Mouse (Mus musculus) brain, embryonic 18.5 days (tissue): ENCODE results near the gene Trim50.

ENCODE experiments used
- DNase-seq: peaks from one replicate; pipeline ENCODE4 v3.0.0-alpha.2; 2012; ENCODE audit warnings: low read depth, low spot score

The Trim50 gene

DNA sequence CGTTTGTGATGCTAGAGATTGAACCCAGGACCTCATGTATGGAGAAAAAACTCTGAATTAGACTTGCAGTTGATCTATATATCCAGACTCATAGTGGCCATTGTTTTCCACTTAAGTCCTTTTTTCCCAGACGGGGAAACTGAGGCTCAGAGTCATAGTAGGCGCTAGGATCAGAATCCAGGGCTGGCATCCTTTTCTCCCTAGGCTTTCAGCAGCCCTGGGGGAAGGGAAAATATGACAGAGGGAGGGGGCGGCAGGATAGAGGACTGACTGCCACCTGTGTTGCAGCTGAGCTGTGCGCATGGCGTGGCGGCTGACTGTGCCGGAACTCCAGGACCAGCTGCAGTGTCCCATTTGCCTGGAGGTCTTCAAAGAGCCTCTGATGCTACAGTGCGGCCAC, at the start of gene Trim50:
Gene Trim50 (plus strand): TSS at position 301 of the 400 bp plus-strand sequence.
- DNase-seq, result no peak

DNA sequence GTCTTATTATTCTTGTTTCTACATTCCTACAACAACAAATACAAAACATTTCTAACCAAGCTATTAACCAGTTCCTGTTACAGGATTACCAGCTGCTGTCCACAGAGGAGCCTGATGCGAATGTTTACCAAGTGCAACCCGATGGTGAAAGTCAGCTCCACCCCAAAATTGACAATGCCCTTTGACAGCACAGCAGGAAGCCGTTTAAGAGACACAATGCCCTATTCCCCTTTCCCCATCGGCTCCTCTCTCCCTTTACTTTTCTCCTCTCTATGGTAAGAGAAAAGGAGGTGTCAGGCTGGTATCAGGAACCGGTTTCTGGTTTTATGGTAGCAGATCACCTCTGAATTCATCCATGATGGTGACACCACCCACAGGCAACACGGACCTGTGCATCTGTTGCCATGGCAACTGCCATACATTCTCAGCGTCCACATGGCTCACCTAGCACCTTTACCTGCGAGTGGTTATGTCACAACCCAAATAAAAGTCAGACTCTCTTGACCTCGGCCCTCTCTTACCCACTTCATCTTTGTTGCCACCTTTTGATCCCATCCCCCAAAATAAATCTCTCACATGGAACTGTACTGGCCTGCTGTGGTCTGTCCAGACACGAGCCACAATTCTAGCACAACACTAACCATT, 46.7 kb upstream of the Trim50 start:
- no peak for DNase-seq

GRCm38 (mm10) chr5:135316177-135316576, 36.9 kb upstream of the Trim50 start:
- no peak for DNase-seq

DNA sequence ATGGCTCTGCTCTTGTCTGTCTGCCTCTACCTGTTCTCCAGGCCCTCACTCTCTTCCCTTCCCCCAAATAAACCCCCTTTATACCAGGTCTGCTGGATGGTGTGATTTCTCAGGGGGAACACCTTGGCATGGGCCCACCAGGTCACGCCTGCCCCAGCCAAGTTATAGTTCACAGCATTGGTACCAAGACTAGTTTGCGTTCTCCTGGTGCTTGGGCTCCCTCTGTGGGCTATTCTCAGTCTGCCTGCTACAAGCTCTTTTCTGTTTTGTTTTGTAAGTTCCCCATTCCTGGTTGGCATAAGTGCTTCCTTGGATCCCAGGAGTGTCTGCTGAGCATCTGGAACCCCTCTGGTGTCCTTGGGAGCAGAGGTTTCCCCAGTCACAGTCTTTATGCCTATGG, 33.2 kb upstream of the Trim50 start:
- DNase-seq, result no peak

- DNase-seq, result no peak
Observed at GRCm38 (mm10) chr5:135322197-135322596, 30.9 kb upstream of the Trim50 start.

- peak; percentile 4 for DNase-seq
Observed at GRCm38 (mm10) chr5:135326121-135326659, 26.9 kb upstream of the Trim50 start.

GRCm38 (mm10) chr5:135329471-135329870, 23.6 kb upstream of the Trim50 start:
- no peak for DNase-seq

- no peak for DNase-seq
Observed at GRCm38 (mm10) chr5:135330201-135330600, 22.9 kb upstream of the Trim50 start.

DNA sequence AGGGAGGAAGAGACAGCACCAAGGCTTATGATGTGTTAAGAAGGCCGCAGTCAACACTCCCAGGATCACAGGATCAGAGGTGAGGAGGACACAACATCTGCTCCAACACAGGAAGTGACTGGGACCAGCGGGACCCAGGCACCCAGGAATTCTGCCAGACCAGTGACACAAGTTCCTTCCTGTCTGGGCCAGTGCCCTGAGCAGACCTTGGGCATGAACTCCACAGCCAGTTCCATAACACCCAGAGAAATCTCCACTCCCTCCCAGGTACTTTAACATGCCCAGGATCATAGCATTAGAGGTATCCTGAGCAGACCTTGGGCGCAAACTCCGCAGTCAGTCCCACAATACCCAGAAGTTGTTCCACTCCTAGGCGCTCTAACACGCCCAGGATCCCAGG, 21.9 kb upstream of the Trim50 start:
- no peak for DNase-seq

- DNase-seq, result no peak
Observed at GRCm38 (mm10) chr5:135337575-135337974, 15.5 kb upstream of the Trim50 start.

DNA sequence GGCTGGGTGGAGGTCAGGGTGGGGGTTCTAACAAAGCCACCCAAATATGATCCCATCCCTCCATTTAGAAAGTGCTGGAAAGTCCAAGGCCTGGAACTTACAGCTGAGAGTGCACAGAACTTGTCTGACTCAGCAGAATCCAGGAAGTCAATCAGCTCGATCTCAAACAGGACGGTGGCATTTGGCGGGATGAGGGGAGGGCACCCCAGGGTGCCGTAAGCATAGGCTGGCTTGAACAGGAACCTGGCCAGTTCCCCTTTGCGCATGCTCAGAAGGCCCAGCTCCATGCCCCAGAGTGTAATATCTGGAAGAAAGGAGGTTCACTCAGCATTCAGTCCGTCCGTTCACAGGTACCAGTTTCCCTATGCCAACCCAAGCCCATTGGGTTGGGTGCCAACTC, 7.1 kb upstream of the Trim50 start:
- DNase-seq, result no peak

GRCm38 (mm10) chr5:135346430-135346829, 6.7 kb upstream of the Trim50 start:
- DNase-seq, result no peak

DNA sequence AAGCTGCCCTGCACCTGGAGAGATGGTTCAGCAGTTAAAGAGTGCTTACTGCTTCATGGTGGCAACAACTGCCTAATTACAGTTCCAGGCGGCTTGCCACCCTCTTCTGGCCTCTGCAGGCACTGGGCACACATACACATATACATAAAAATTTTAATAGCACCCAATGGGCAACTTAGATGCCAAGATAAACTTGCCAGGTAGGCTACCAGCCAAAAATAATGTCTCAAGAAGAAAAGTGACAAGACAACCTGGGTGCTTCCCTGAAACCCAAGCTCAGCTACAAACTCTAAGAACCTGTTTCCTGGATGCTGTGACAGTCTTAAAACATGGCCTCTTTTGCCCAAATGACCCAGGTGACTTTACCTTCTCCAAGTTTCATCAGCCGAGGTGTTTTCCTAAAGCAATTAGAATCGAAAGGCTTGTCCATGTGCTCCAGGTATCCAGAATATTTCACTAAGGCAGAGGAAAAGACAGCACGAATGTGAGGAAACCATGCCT, 5.5 kb upstream of the Trim50 start:
- DNase-seq, result no peak

DNA sequence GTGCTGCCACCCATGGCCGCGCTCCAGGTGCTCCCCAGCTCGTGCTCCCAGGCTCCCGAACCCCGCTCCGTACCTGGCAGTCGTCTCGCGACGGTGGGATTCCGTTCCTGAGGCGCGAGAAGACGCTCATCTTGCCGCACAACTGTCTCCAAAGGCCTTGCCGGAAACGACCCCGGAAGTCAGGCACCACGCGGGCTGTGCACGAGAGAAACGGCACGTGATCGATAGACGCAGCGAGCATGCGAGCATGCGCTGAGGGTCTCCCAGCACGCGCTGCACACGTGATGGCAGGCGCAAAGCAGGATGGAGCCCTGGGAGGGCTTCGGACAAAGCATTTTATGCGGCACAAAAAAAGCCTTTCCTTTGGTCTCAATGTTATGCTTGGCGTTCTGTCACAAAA, 3.2 kb upstream of the Trim50 start, which contains the start of gene Fkbp6:
Gene Fkbp6 (minus strand): TSS at position 183 of the 400 bp plus-strand sequence.
- no peak for DNase-seq

GRCm38 (mm10) chr5:135351606-135352005, 1.5 kb upstream of the Trim50 start:
- DNase-seq, result no peak

GRCm38 (mm10) chr5:135353564-135353963, 469 bp downstream of the Trim50 start:
- no peak for DNase-seq

GRCm38 (mm10) chr5:135356090-135356489, 3.0 kb downstream of the Trim50 start:
- no peak for DNase-seq

DNA sequence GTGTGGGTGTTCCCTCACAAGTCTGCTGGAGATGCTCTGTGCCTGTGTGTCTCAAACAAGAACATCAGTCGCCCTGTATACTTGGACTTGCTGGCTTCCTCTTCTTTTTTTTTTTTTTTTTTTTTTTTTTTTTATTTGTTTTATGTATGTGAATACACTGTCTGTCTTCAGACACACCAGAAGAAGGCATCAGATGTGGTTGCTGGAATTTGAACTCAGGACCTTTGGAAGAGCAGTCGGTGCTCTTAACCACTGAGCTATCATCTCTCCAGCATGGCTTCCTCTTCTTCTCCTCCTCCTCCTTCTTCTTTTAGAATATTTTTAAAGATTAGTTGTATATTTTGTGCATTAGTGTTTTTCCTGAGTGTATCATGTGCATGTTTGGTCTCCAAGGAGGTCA, 4.5 kb downstream of the Trim50 start:
- no peak for DNase-seq

- DNase-seq, result no peak
Observed at GRCm38 (mm10) chr5:135359772-135360171, 6.7 kb downstream of the Trim50 start.

DNA sequence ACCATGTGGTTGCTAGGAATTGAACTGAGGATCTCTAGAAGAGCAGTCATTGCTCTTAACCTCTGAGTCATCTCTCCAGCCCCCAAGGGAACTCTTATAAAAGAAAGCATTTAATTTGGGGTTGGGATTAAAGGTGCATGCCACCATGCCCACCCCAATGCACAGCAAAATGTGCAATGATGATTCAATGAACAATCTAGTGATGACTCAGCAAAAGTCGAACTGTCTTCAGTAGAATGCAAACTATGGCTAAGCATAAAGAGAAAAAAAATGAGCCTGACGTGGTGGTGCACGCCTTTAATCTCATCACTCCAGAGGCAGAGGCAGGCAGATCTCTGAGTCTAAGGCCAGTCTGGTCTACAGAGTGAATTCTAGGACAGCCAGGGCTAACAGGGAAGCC, 9.5 kb downstream of the Trim50 start:
- DNase-seq, result no peak

- no peak for DNase-seq
Observed at GRCm38 (mm10) chr5:135363540-135363939, 10.4 kb downstream of the Trim50 start.

DNA sequence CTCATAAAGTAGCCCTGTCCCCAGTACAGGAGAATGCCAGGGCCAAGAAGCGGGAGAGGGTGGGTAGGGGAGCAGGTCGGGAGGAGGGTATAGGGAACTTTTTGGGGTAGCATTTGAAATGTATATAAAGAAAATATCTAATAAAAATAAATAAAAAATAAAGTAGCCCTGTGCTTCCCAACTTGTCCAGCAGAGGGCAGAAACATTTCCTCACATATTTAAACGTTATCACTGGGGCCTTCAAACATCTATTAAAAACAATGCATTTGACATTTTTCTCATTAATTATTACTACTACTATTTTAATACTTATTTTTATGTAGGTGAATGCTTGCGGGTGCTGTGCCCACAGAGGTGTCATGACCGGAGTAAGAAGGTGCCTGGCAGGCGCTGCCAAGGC, 14.7 kb downstream of the Trim50 start:
- no peak for DNase-seq

GRCm38 (mm10) chr5:135368312-135368711, 15.2 kb downstream of the Trim50 start:
- DNase-seq, result no peak
